Mouse (Mus musculus): ENCODE data around the gene Zscan18. TPM values are rescaled to one million over a fixed set of nuclear protein-coding genes. Genes with fewer than 3 reads are reported as not detected.

Gene Zscan18
- total RNA-seq, 2 experiments from 2014 or later, result not detected

DNA sequence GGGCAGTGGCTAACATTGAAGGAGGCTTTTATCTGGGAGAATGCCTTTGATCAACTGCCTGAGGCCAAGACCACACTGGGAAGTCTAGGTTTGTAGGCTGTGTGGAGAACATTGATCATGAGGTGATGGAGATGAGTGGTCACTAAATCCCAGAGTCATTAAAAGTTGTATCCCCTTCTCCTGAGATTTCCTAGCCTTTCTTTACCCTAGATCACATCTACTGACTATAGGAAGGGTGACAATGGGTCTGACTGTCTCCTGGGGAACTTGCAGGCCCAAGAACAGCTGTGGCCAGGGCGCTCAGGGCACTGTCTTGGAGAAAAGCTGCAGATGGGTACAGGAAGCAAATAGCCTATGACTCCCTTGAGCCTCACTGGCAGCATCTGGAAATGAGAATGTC lies 68.5 kb downstream of the Zscan18 start, which contains the start of gene Vmn2r56:
Gene Vmn2r56, minus strand, starts transcription at position 101 of the 400 bp plus-strand sequence.
- ATAC-seq (replicated peaks; ENCODE audit: low FRiP score, poor library complexity, severe bottlenecking), result no peak

Other genes with a start within 250 kb of the Zscan18 start
- gene Vmn2r53, start 194.8 kb downstream of the Zscan18 start, total RNA-seq (2015; ENCODE audit: low replicate concordance), result under 0.01 TPM in 1 of 2 replicates, not detected in the other
- under 0.01 TPM in 2 replicates for gene Vmn2r53, start 194.8 kb downstream of the Zscan18 start, total RNA-seq (2017; ENCODE audit: low replicate concordance)
- gene Vmn2r54, start 163.3 kb downstream of the Zscan18 start, total RNA-seq (2015; ENCODE audit: low replicate concordance), result not detected in 2 replicates
- gene Vmn2r54, start 163.3 kb downstream of the Zscan18 start, total RNA-seq (2017; ENCODE audit: low replicate concordance), result not detected in 2 replicates
- not detected in 2 replicates for gene Vmn2r55, start 118.6 kb downstream of the Zscan18 start, total RNA-seq (2015; ENCODE audit: low replicate concordance)
- not detected in 2 replicates for gene Vmn2r55, start 118.6 kb downstream of the Zscan18 start, total RNA-seq (2017; ENCODE audit: low replicate concordance)
- gene Vmn2r56, start 68.6 kb downstream of the Zscan18 start, total RNA-seq (2015; ENCODE audit: low replicate concordance), result not detected in 2 replicates
- not detected in 2 replicates for gene Vmn2r56, start 68.6 kb downstream of the Zscan18 start, total RNA-seq (2017; ENCODE audit: low replicate concordance)
- 6.5 and 15.5 TPM in 2 replicates for gene Zfp329, start 15.2 kb upstream of the Zscan18 start, total RNA-seq (2015; ENCODE audit: low replicate concordance)
- gene Zfp329, start 15.2 kb upstream of the Zscan18 start, total RNA-seq (2017; ENCODE audit: low replicate concordance), result 3.1 and 4.5 TPM in 2 replicates
- gene Zfp110, start 31.1 kb upstream of the Zscan18 start, total RNA-seq (2015; ENCODE audit: low replicate concordance), result 14.3 and 14.4 TPM in 2 replicates
- 16.6 and 20.9 TPM in 2 replicates for gene Zfp110, start 31.1 kb upstream of the Zscan18 start, total RNA-seq (2017; ENCODE audit: low replicate concordance)
- 0.72 and 0.84 TPM in 2 replicates for gene Zfp128, start 77.5 kb upstream of the Zscan18 start, total RNA-seq (2015; ENCODE audit: low replicate concordance)
- gene Zfp128, start 77.5 kb upstream of the Zscan18 start, total RNA-seq (2017; ENCODE audit: low replicate concordance), result 1.0 and 1.9 TPM in 2 replicates
- gene Zscan22, start 94.2 kb upstream of the Zscan18 start, total RNA-seq (2015; ENCODE audit: low replicate concordance), result 0.72 and 10.5 TPM in 2 replicates
- gene Zscan22, start 94.2 kb upstream of the Zscan18 start, total RNA-seq (2017; ENCODE audit: low replicate concordance), result 1.4 TPM in 1 of 2 replicates, not detected in the other
- gene Rps5, start 118.7 kb upstream of the Zscan18 start, total RNA-seq (2015; ENCODE audit: low replicate concordance), result 579 and 738 TPM in 2 replicates
- 178 and 253 TPM in 2 replicates for gene Rps5, start 118.7 kb upstream of the Zscan18 start, total RNA-seq (2017; ENCODE audit: low replicate concordance)
- 0.42 TPM in 1 of 2 replicates, not detected in the other for gene Rnf225, start 123.8 kb upstream of the Zscan18 start, total RNA-seq (2015; ENCODE audit: low replicate concordance)
- 0.51 TPM in 1 of 2 replicates, not detected in the other for gene Rnf225, start 123.8 kb upstream of the Zscan18 start, total RNA-seq (2017; ENCODE audit: low replicate concordance)
- 0.42 and 0.72 TPM in 2 replicates for gene Zfp324, start 162.2 kb upstream of the Zscan18 start, total RNA-seq (2015; ENCODE audit: low replicate concordance)
- gene Zfp324, start 162.2 kb upstream of the Zscan18 start, total RNA-seq (2017; ENCODE audit: low replicate concordance), result 1.4 and 1.7 TPM in 2 replicates
- 0.72 and 5.9 TPM in 2 replicates for gene Zfp446, start 174.2 kb upstream of the Zscan18 start, total RNA-seq (2015; ENCODE audit: low replicate concordance)
- gene Zfp446, start 174.2 kb upstream of the Zscan18 start, total RNA-seq (2017; ENCODE audit: low replicate concordance), result 0.39 and 0.68 TPM in 2 replicates
- gene Slc27a5, start 194.6 kb upstream of the Zscan18 start, total RNA-seq (2015; ENCODE audit: low replicate concordance), result not detected in 2 replicates
- gene Slc27a5, start 194.6 kb upstream of the Zscan18 start, total RNA-seq (2017; ENCODE audit: low replicate concordance), result not detected in 2 replicates
- gene Trim28, start 195.5 kb upstream of the Zscan18 start, total RNA-seq (2015; ENCODE audit: low replicate concordance), result 194 and 220 TPM in 2 replicates
- gene Trim28, start 195.5 kb upstream of the Zscan18 start, total RNA-seq (2017; ENCODE audit: low replicate concordance), result 137 and 141 TPM in 2 replicates
- 4.0 and 10.1 TPM in 2 replicates for gene Zbtb45, start 206.4 kb upstream of the Zscan18 start, total RNA-seq (2015; ENCODE audit: low replicate concordance)
- gene Zbtb45, start 206.4 kb upstream of the Zscan18 start, total RNA-seq (2017; ENCODE audit: low replicate concordance), result 6.7 and 7.6 TPM in 2 replicates
- gene Chmp2a, start 231.2 kb upstream of the Zscan18 start, total RNA-seq (2015; ENCODE audit: low replicate concordance), result 116 and 138 TPM in 2 replicates
- 125 and 153 TPM in 2 replicates for gene Chmp2a, start 231.2 kb upstream of the Zscan18 start, total RNA-seq (2017; ENCODE audit: low replicate concordance)
- gene Ube2m, start 234.6 kb upstream of the Zscan18 start, total RNA-seq (2015; ENCODE audit: low replicate concordance), result 70.0 and 96.9 TPM in 2 replicates
- 61.0 and 94.6 TPM in 2 replicates for gene Ube2m, start 234.6 kb upstream of the Zscan18 start, total RNA-seq (2017; ENCODE audit: low replicate concordance)

Measured in erythroid progenitor cell, adult 5-6 weeks (primary cell).